Mouse (Mus musculus) midbrain, embryonic 16.5 days (tissue): ENCODE results near the gene Fas. TPM values are rescaled to one million over a fixed set of nuclear protein-coding genes. Genes with fewer than 3 reads are reported as not detected.

Experiments
- ATAC-seq: fragments of 200-750 bp; cut with Nextera tagmentation; 2 replicates; pipeline ENCODE4 v1.8.0; 2017; ENCODE audit warnings: moderate TSS enrichment
- H3K27ac ChIP-seq: fragments of 300-500 bp; sonication (generic); 2 replicates; pipeline ENCODE4 v1.5.1; 2014; ENCODE audit warnings: mild to moderate bottlenecking, low read length, mixed read lengths
- H3K27me3 ChIP-seq: fragments of 300-500 bp; sonication (generic); 2 replicates; pipeline ENCODE4 v1.6.1; 2014; ENCODE audit warnings: low read depth, low read length, mixed read lengths; ENCODE audit not compliant: control insufficient read depth, insufficient read depth
- H3K36me3 ChIP-seq: fragments of 300-500 bp; sonication (generic); 2 replicates; pipeline ENCODE4 v1.6.1; 2014; ENCODE audit warnings: mild to moderate bottlenecking, low read length, moderate library complexity, mixed read lengths; ENCODE audit not compliant: control insufficient read depth, insufficient read depth
- H3K4me1 ChIP-seq: fragments of 300-500 bp; sonication (generic); 2 replicates; pipeline ENCODE4 v1.6.1; 2014; ENCODE audit warnings: mild to moderate bottlenecking, low read length, mixed read lengths; ENCODE audit not compliant: control insufficient read depth, insufficient read depth
- H3K4me2 ChIP-seq: fragments of 300-500 bp; sonication (generic); 2 replicates; pipeline ENCODE4 v1.6.1; 2014; ENCODE audit warnings: mild to moderate bottlenecking, low read length, mixed read lengths
- H3K4me3 ChIP-seq: fragments of 300-500 bp; sonication (generic); 2 replicates; pipeline ENCODE4 v1.5.1; 2014; ENCODE audit warnings: low read depth, mild to moderate bottlenecking, low read length, moderate library complexity, mixed read lengths
- H3K9ac ChIP-seq: fragments of 300-500 bp; sonication (generic); 2 replicates; pipeline ENCODE4 v1.6.1; 2014; ENCODE audit warnings: low read depth, low read length, mixed read lengths
- H3K9me3 ChIP-seq: fragments of 300-500 bp; sonication (generic); replicated peaks from 2 replicates; pipeline ENCODE4 v1.6.1; 2014; ENCODE audit warnings: mild to moderate bottlenecking, low read length, mixed read lengths; ENCODE audit not compliant: control insufficient read depth, poor library complexity, severe bottlenecking
- WGBS: fragments of 180-500 bp; shearing (Covaris S2); extraction: QIAGEN DNeasy Blood & Tissue Kit; methylation state at CpG from one replicate; pipeline ENCODE4 v1.1.7; 2014; 5-methylcytosine and 5-hydroxymethylcytosine counted together
- polyA plus RNA-seq: library from polyadenylated mRNA; unstranded; fragments of >200 nt; fragmentation: Nextera tagmentation; extraction: Ambion mirVana; gene quantifications from 2 replicates; pipeline ENCODE4 v1.2.1, GENCODE M21; 2015

Fas gene
- polyA plus RNA-seq, 1 experiment from 2014 or later: 1.5 TPM

DNA sequence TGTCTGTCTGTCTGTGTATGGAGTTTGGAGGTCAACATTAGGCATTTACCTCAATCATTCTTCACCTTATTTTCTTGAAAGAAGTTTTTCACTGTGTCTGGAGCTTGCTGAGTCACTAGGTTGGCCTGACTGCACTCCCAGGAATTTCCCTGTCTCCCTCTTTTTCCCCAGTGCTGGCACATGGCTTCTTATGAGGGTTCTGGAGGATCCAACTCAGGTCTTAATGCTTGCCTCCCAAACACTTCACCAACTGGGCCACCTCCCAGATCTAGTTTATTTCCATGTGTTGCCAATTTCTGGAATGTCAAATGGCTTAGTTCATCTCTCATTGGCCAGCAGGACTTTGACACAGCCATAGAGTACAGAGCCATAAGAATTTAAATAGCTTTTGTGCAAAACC lies 14.5 kb downstream of the Fas start:
- Histone ChIP-seq H3K9me3 (no peaks in the 10 kb centered on the region), H3K36me3 (no peaks in the 10 kb centered on the region), H3K4me3 (no peak overlapping the region), H3K4me1 (no peaks in the 10 kb centered on the region), H3K27me3 (no peaks in the 10 kb centered on the region), H3K4me2 (no peak overlapping the region), H3K27ac (no peak overlapping the region), H3K9ac (no peak overlapping the region)
- ATAC-seq: no peak

DNA sequence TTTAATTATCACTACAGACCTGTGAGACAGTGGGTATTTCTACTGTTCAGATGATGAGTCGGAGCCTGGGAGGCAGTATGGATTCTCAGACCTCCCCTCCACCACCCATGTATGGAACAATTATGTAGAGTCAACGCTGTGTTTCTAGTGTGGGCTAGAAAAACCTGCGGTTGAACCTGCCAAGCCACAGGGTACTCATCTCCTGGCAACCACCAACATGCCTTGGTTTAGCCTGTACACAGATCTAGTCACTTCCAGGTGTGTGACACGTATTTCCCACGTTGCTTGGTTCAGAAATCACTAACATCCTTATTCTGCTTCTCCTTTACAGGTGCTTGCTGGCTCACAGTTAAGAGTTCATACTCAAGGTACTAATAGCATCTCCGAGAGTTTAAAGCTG lies 16.3 kb downstream of the Fas start:
- Histone ChIP-seq H3K9ac (no peak overlapping the region), H3K4me3 (no peak overlapping the region), H3K9me3 (no peaks in the 10 kb centered on the region), H3K27ac (no peak overlapping the region), H3K36me3 (no peaks in the 10 kb centered on the region), H3K27me3 (no peaks in the 10 kb centered on the region), H3K4me2 (no peak overlapping the region), H3K4me1 (no peaks in the 10 kb centered on the region)
- no peak for ATAC-seq
- WGBS: 87% methylated on average over 6 of the region's 6 CpGs

DNA sequence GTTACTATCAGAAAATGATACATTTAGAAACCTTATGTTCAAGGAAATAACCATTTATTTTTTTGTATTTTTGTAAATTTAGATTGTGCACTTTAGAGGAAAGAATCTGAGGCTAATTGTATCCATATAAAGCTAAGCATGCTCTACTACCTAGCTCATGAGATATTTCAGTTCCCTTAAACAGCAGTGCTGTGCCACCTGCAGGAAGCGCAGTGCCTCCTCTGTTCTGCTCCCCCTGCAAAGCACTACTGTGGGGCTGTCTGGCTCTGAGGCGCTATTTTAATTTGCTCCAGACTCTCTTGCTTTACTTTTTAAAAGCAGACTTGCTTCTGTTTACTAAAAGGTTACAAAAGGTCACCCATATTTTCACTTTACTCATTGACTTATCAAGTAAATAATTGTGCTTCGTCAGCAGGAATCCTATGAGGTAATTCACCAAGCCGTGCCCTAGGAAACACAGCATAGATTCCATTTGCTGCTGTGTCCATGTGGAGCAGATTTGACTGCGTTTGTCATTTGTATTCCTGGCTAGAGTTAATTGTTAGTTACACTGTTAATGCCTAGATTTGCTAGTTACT lies 21.8 kb downstream of the Fas start:
- no peak for ATAC-seq
- no peaks in the 10 kb centered on the region for H3K9me3 ChIP-seq
- H3K27me3 ChIP-seq: no peaks in the 10 kb centered on the region
- no peak overlapping the region for H3K4me3 ChIP-seq
- H3K4me1 ChIP-seq: no peaks in the 10 kb centered on the region
- H3K27ac ChIP-seq: no peak overlapping the region
- no peak overlapping the region for H3K4me2 ChIP-seq
- WGBS: 66% methylated on average over 5 of the region's 5 CpGs
- H3K36me3 ChIP-seq: no peaks in the 10 kb centered on the region
- H3K9ac ChIP-seq: no peak overlapping the region

DNA sequence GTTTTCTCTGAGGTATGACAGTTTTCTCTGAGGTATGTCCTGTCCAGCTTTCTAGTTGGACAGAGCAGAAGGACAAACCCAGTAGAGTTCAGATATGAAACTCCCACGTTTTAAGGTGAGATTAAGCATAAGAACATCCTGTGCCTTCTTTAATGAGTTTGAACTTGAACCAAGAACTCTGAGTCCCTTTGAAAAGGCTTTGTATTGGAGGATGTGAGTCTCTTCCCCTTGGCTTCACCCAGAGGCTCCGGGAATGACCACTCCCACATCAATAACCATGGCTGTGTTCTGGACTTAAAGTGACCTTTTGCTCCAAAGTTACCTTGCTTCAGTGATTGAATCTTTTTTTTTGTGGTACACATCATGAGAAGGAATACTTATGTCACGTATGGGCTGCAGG lies 37.6 kb downstream of the Fas start:
- no peaks in the 10 kb centered on the region for H3K4me1 ChIP-seq
- no peaks in the 10 kb centered on the region for H3K27me3 ChIP-seq
- no peak for ATAC-seq
- no peak overlapping the region for H3K4me2 ChIP-seq
- no peaks in the 10 kb centered on the region for H3K36me3 ChIP-seq
- no peak overlapping the region for H3K4me3 ChIP-seq
- no peak overlapping the region for H3K27ac ChIP-seq
- no peaks in the 10 kb centered on the region for H3K9me3 ChIP-seq
- WGBS: 69% methylated on average over 3 of the region's 3 CpGs
- no peak overlapping the region for H3K9ac ChIP-seq

DNA sequence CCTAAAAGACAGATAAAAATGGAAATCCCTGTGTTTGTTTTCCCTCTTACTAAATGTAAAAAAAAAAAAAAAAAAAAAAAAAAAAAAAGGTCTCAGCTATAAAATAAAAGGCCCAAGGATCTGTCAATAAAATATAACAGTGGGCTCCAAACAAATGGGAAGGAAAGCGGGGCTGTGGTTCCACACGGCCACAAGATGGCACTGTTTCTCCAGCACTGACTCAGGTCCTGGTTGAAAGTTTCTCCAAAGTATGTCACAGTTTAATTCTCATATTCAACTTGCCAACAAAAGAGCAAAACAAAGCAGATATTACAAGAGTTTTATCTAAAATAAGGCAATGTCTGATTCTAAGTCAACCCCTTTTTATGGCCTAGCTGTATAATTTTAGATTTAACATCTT lies 43.8 kb downstream of the Fas start:
- H3K4me2 ChIP-seq: no peak overlapping the region
- no peak overlapping the region for H3K4me3 ChIP-seq
- H3K9me3 ChIP-seq: no peaks in the 10 kb centered on the region
- no peaks in the 10 kb centered on the region for H3K36me3 ChIP-seq
- WGBS: 4% methylated on average over 2 of the region's 2 CpGs
- H3K27ac ChIP-seq: no peak overlapping the region
- no peaks in the 10 kb centered on the region for H3K4me1 ChIP-seq
- H3K9ac ChIP-seq: no peak overlapping the region
- H3K27me3 ChIP-seq: no peaks in the 10 kb centered on the region
- peak; percentile 79; the same call in 1 of the 2 replicates for ATAC-seq

DNA sequence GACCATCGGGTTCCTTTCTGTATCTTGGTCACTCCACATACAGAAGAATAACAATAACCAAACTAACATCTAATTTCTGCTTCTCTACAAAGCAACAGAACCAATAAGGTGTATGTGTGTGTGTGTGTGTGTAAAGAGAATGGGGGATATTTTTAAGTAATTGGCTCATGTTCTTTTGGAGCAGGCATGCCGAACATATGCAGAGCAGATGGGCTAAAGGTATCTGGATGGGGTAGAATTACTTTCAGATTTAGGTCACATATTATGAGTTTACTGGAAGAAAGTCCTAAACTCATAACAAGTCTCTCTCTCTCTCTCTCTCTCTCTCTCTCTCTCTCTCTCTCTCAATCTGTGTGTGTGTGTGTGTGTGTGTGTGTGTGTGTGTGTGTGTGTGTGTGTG lies 54.2 kb downstream of the Fas start:
- H3K4me1 ChIP-seq: no peaks in the 10 kb centered on the region; the same call in 1 of the 2 replicates
- H3K27me3 ChIP-seq: no peaks in the 10 kb centered on the region
- H3K9me3 ChIP-seq: no peaks in the 10 kb centered on the region
- H3K27ac ChIP-seq: no peak overlapping the region
- WGBS: 89% methylated on average over 2 of the region's 2 CpGs
- no peak overlapping the region for H3K9ac ChIP-seq
- no peak overlapping the region for H3K4me3 ChIP-seq
- no peaks in the 10 kb centered on the region for H3K36me3 ChIP-seq
- H3K4me2 ChIP-seq: no peak overlapping the region
- ATAC-seq: no peak

DNA sequence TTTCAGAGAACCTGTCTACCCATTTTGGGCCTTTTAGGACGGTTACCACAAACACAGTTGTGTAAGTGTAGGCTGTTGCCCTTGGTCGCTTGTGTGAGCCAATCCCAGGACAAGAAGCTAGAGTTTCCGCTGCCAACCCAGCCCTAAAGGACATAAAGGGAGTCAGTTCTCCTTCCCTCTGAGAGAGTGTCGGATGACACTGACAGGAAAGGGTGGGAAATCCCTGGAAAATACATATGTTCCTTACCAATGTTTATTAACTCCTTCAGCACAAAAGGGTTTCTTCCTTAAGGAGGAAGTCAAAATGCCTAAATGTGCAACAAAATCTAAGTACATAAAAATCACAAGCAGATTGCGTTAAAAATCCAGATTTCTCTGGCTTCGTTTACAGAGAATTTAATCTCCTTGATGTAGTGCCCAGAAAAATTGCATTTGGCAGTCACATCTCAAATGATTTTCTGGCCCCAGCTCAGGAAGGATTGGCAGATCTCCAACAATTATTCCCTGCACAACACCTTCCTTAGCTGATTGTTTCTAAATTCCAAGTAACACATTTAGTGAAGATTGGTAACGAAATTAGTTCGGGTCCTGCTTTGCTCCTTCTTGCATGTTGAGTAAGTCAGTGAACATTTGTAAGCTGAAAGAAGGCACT lies 55.3 kb downstream of the Fas start:
- Histone ChIP-seq H3K36me3 (no peaks in the 10 kb centered on the region), H3K27ac (no peak overlapping the region), H3K9me3 (no peaks in the 10 kb centered on the region), H3K27me3 (no peaks in the 10 kb centered on the region), H3K4me2 (no peak overlapping the region), H3K4me1 (no peaks in the 10 kb centered on the region; the same call in 1 of the 2 replicates), H3K9ac (no peak overlapping the region), H3K4me3 (no peak overlapping the region)
- WGBS: 47% methylated on average over 8 of the region's 8 CpGs
- no peak for ATAC-seq

DNA sequence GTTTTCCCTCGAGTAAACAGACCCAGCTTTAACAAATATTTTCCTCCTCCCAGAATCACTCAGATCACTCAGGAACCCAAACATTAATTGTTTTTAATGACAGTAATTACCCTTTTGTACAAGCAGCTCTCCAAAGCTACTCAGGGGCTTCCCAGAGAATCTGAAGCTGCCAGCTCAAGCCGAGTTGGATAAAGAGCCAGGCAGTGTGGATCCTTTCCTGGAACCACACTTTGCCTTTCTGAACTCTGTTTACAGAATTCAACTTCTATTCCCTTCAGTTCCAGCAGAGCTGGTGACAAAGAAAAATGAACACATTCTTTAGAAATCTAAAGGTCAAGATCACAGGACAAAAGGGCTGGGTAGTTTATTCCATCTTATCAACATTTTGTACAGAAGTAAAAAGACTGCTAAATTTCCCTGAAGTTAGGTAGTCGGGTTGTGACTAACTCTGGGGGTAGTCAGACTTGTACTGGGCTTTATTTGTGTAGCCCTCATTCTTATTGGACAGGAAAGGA lies 62.9 kb downstream of the Fas start:
- no peaks in the 10 kb centered on the region for H3K4me1 ChIP-seq
- H3K4me2 ChIP-seq: no peak overlapping the region
- no peak overlapping the region for H3K9ac ChIP-seq
- WGBS: 44% methylated on average over 3 of the region's 3 CpGs
- no peak for ATAC-seq
- H3K9me3 ChIP-seq: no peaks in the 10 kb centered on the region
- no peaks in the 10 kb centered on the region for H3K36me3 ChIP-seq
- no peaks in the 10 kb centered on the region for H3K27me3 ChIP-seq
- H3K4me3 ChIP-seq: no peak overlapping the region
- H3K27ac ChIP-seq: no peak overlapping the region

DNA sequence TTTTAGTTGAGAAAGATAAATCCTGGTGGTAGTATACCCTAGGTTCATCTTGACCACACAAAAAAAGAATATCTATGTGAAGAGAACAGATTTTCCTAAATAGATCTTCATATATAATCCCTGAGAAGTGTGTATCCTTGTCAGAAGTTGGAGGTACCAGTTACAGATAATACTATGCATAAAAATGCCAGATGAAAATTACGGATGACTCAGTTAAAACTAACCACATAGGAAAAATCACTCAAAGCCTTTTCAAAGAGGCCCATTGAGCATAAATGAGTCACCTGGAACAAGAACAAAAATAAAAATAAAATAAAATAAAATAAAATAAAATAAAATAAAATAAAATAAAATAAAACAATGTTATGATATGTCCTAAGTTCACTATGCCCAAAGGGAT lies 72.2 kb downstream of the Fas start:
- no peak for ATAC-seq
- H3K4me2 ChIP-seq: no peak overlapping the region
- WGBS: 97% methylated on average over 1 of the region's 1 CpGs
- H3K27me3 ChIP-seq: no peaks in the 10 kb centered on the region
- H3K36me3 ChIP-seq: no peaks in the 10 kb centered on the region
- H3K9me3 ChIP-seq: no peaks in the 10 kb centered on the region; the same call in 1 of the 2 replicates
- no peak overlapping the region for H3K4me3 ChIP-seq
- H3K27ac ChIP-seq: no peak overlapping the region
- no peaks in the 10 kb centered on the region for H3K4me1 ChIP-seq
- H3K9ac ChIP-seq: no peak overlapping the region
